Mouse (Mus musculus) ES-E14 (cell line): ENCODE results near the gene Lmtk3. TPM values are rescaled to one million over a fixed set of nuclear protein-coding genes. Genes with fewer than 3 reads are reported as not detected.

ENCODE experiments used
- DNase-seq: peaks from one replicate; pipeline ENCODE4 v3.0.0-alpha.2; 2013; ENCODE audit warnings: low read depth, low spot score
- H3K27ac ChIP-seq: 2 replicates; pipeline ENCODE4 v1.5.1; 2012; ENCODE audit warnings: low read depth, mild to moderate bottlenecking, low read length, moderate library complexity, mixed read lengths; ENCODE audit not compliant: poor library complexity, insufficient read depth, severe bottlenecking
- H3K36me3 ChIP-seq: 2 replicates; pipeline ENCODE4 v1.6.1; 2012; ENCODE audit warnings: mild to moderate bottlenecking, low read length, moderate library complexity, mixed read lengths; ENCODE audit not compliant: control insufficient read depth, poor library complexity, insufficient read depth, severe bottlenecking
- H3K4me1 ChIP-seq, 2 experiments: fragments of 150-350 bp in 1 of 2; sonication (generic) in 1 of 2; 2 replicates each; pipeline ENCODE4 v1.6.1; 2012; ENCODE audit warnings: low read length in 2 of 2, mild to moderate bottlenecking in 1 of 2, mixed read lengths in 1 of 2; ENCODE audit not compliant: control insufficient read depth in 2 of 2, insufficient read depth in 2 of 2, poor library complexity in 1 of 2
- H3K4me3 ChIP-seq, 2 experiments: fragments of 150-350 bp in 1 of 2; sonication (generic) in 1 of 2; 2 replicates each; pipeline ENCODE4 v1.5.1; 2012; ENCODE audit warnings: low read length in 2 of 2, low read depth in 1 of 2, mild to moderate bottlenecking in 1 of 2, mixed read lengths in 1 of 2; ENCODE audit not compliant: insufficient read depth in 1 of 2, poor library complexity in 1 of 2, severe bottlenecking in 1 of 2
- H3K9ac ChIP-seq: 2 replicates; pipeline ENCODE4 v1.6.1; 2012; ENCODE audit warnings: low read depth, mild to moderate bottlenecking, low read length, mixed read lengths; ENCODE audit not compliant: poor library complexity, insufficient read depth, severe bottlenecking
- H3K9me3 ChIP-seq: fragments of 150-350 bp; sonication (generic); 2 replicates; pipeline ENCODE4 v1.6.1; 2012; ENCODE audit warnings: low read depth, mild to moderate bottlenecking, low read length; ENCODE audit not compliant: control insufficient read depth, insufficient read depth
- CHD2 ChIP-seq: IDR thresholded peaks from 2 replicates; pipeline ENCODE4 v1.6.1; 2014; ENCODE audit warnings: mild to moderate bottlenecking, low read depth, low read length, inconsistent platforms
- HCFC1 ChIP-seq: IDR thresholded peaks from 2 replicates; pipeline ENCODE4 v1.6.1; 2012; ENCODE audit warnings: low read length, inconsistent platforms, borderline replicate concordance; ENCODE audit not compliant: insufficient read depth
- MAFK ChIP-seq: IDR thresholded peaks from 2 replicates; pipeline ENCODE4 v1.6.1; 2014; ENCODE audit warnings: mild to moderate bottlenecking, low read depth, low read length, inconsistent platforms; ENCODE audit not compliant: insufficient read depth
- ZC3H11A ChIP-seq: IDR thresholded peaks from 2 replicates; pipeline ENCODE4 v1.6.1; 2012; ENCODE audit warnings: low read depth, mild to moderate bottlenecking, inconsistent platforms, low read length, borderline replicate concordance
- ZNF384 ChIP-seq: IDR thresholded peaks from 2 replicates; pipeline ENCODE4 v1.6.1; 2012; ENCODE audit warnings: low read depth, low read length, inconsistent platforms
- in situ Hi-C, 2 experiments: fragments of 600-800 bp; cut with MboI; formaldehyde crosslinking; loops; one replicate each; pipeline ENCODE4 v1.15.1; 2025; ENCODE audit warnings: low sequenced_read_pairs in 2 of 2, inconsistent platforms in 1 of 2; ENCODE audit not compliant: unreplicated experiment in 2 of 2
- total RNA-seq: library from RNA; depleted of rRNA; stranded (reverse); fragments of 300-350 nt; gene quantifications from 2 replicates; pipeline ENCODE4 v1.2.3, GENCODE M21; 2012

Lmtk3 gene
- total RNA-seq, 1 experiment: 7.2 TPM

GRCm38 (mm10) chr7:45800546-45801204, 17.1 kb downstream of the Lmtk3 start:
- peaks cover 6 to 23% of the 10 kb centered on the region in 2 experiments; a peak in 2 of 4 replicates for H3K4me1 ChIP-seq
- H3K9ac ChIP-seq: peak overlapping the region; percentile 23; the same call in 1 of the 2 replicates
- DNase-seq: peak; percentile 88
- in situ Hi-C loops: loop anchor here in 1 of 2 experiments (10.0 kb wide), 1 partner anchor 66 kb away; no protein-coding TSS in a partner anchor
- TF ChIP-seq MAFK (no peak), ZC3H11A (no peak), CHD2 (no peak), HCFC1 (no peak), ZNF384 (no peak)
- peaks cover 2% of the 10 kb centered on the region; the same call in 1 of the 2 replicates for H3K36me3 ChIP-seq
- H3K9me3 ChIP-seq: no peaks in the 10 kb centered on the region
- H3K27ac ChIP-seq: peak overlapping the region; percentile 60; the same call in 1 of the 2 replicates
- H3K4me3 ChIP-seq: peak overlapping the region; percentile 49 to 54

GRCm38 (mm10) chr7:45801348-45801747, 17.8 kb downstream of the Lmtk3 start:
- peak overlapping the region; percentile 23; the same call in 1 of the 2 replicates for H3K9ac ChIP-seq
- no peak overlapping the region for H3K27ac ChIP-seq
- peaks cover 6 to 25% of the 10 kb centered on the region in 2 experiments; a peak in 2 of 4 replicates for H3K4me1 ChIP-seq
- H3K9me3 ChIP-seq: no peaks in the 10 kb centered on the region
- peak; percentile 66; the same call in 1 of the 2 replicates for TF ChIP-seq HCFC1
- TF ChIP-seq ZNF384: no peak
- TF ChIP-seq ZC3H11A: peak; percentile 90; the same call in 1 of the 2 replicates
- TF ChIP-seq MAFK: no peak
- in situ Hi-C loops: loop anchor here in 1 of 2 experiments (10.0 kb wide), 1 partner anchor 67 kb away; no protein-coding TSS in a partner anchor
- peak overlapping the region; percentile 49 to 54 for H3K4me3 ChIP-seq
- peaks cover 2% of the 10 kb centered on the region; the same call in 1 of the 2 replicates for H3K36me3 ChIP-seq
- DNase-seq: peak; percentile 92

- no peak overlapping the region for H3K27ac ChIP-seq
- no peak for TF ChIP-seq MAFK
- TF ChIP-seq HCFC1: no peak
- TF ChIP-seq ZNF384: no peak
- TF ChIP-seq ZC3H11A: no peak
- TF ChIP-seq CHD2: no peak
- H3K36me3 ChIP-seq: peaks cover 9% of the 10 kb centered on the region
- in situ Hi-C loops: loop anchor here in 1 of 2 experiments (10.0 kb wide), 1 partner anchor 68 kb away; no protein-coding TSS in a partner anchor
- no peaks in the 10 kb centered on the region for H3K9me3 ChIP-seq
- peaks cover 6 to 26% of the 10 kb centered on the region in 2 experiments; a peak in 2 of 4 replicates for H3K4me1 ChIP-seq
- H3K4me3 ChIP-seq: no peak overlapping the region
- H3K9ac ChIP-seq: no peak overlapping the region
- DNase-seq: no peak
Measured at GRCm38 (mm10) chr7:45802551-45802950, 19.0 kb downstream of the Lmtk3 start.

GRCm38 (mm10) chr7:45805941-45806340, 22.4 kb downstream of the Lmtk3 start:
- peaks cover 40% of the 10 kb centered on the region for H3K36me3 ChIP-seq
- no peak overlapping the region for H3K9ac ChIP-seq
- H3K9me3 ChIP-seq: no peaks in the 10 kb centered on the region
- no peak overlapping the region for H3K27ac ChIP-seq
- peaks cover 0 to 20% of the 10 kb centered on the region in 2 experiments; a peak in 1 of 4 replicates for H3K4me1 ChIP-seq
- no peak for TF ChIP-seq CHD2
- TF ChIP-seq ZNF384: no peak
- no peak for TF ChIP-seq HCFC1
- no peak for TF ChIP-seq ZC3H11A
- TF ChIP-seq MAFK: no peak
- no peak for DNase-seq
- in situ Hi-C loops: loop anchor here in 1 of 2 experiments (10.0 kb wide), 1 partner anchor 71 kb away; no protein-coding TSS in a partner anchor
- H3K4me3 ChIP-seq: no peak overlapping the region
